In the genomic region with DNA sequence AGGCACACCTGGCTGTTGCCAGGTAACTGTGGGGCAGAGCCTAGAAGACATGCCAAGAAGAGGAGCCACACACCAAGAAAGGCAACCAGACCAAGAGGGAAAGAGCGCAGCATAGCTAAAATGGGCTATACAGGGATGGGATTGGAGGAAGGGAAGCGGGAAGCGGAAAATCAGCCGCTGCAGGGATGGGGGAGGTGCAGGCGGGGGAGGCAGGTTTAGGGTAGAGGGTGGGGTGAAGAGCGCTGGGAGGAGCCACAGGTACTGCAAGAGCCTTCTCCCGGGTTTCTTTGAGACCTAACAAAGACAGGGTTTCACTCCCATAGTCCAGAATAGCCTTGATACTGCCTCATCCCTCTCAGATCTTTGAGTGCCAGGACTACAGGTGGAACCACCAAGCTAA, we compare ENCODE assay signal across 9 mouse cellular contexts. TPM values are rescaled to one million over a fixed set of nuclear protein-coding genes. Genes with fewer than 3 reads are reported as not detected.
DNase-seq lines count a peak whose midpoint lies in the region; ATAC-seq lines count a peak whose summit lies in the region.
"Had no signal": no experiment of that assay in that cellular context is flagged by ENCODE, and none has a peak within 500 bp of the region (broad histone marks: within the 10 kb centered on the region; RNA-seq: fewer than 3 reads in every experiment).

No protein-coding gene starts in this region.

- H3K27me3 ChIP-seq in lung, embryonic 15.5 days, result no peaks in the 10 kb centered on the region

- no peaks in the 10 kb centered on the region for H3K9me3 ChIP-seq in lung, embryonic 15.5 days

- no peak overlapping the region for H3K9ac ChIP-seq in lung, embryonic 15.5 days

- H3K27ac ChIP-seq in lung, embryonic 15.5 days, result peak overlapping the region; percentile 64; the same call in 1 of the 2 replicates
- H3K27ac ChIP-seq: macrophage had no signal

- peak overlapping the region; percentile 41 for H3K4me2 ChIP-seq in lung, embryonic 15.5 days

- peaks cover 14% of the 10 kb centered on the region for H3K4me1 ChIP-seq in lung, embryonic 15.5 days

- no peak overlapping the region for H3K4me3 ChIP-seq in lung, embryonic 15.5 days

- no peak for ATAC-seq in lung, embryonic 15.5 days (ENCODE audit: borderline replicate concordance, extremely low read depth, low FRiP score, low TSS enrichment)

- WGBS in lung, embryonic 15.5 days, result 10% methylated on average over 7 of the region's 7 CpGs

- DNase-seq in embryo, embryonic 10.5 days (ENCODE audit: low spot score), result peak; percentile 12
- DNase-seq in embryo, embryonic 10 days (ENCODE audit: low spot score), result no peak
- peak; percentile 35 for DNase-seq in ovary, postnatal 36 days (ENCODE audit: low spot score)
- no peak for DNase-seq in ovary, adult 18-20 months (ENCODE audit: low spot score)
- no peak for DNase-seq in gastrocnemius, adult 18-20 months (ENCODE audit: low spot score)
- no peak for DNase-seq in cerebellum, postnatal 4 days (ENCODE audit: low spot score in 2 of 2)
- DNase-seq in cerebellum, postnatal 36 days, result no peak

- no peaks in the 10 kb centered on the region for H3K36me3 ChIP-seq in lung, embryonic 15.5 days

RNA-seq across cellular contexts. Expression of a gene that starts 22.4 kb away (rescaled TPM):
- 570 and 583 TPM in 2 replicates for polyA plus RNA-seq in lung, embryonic 15.5 days (2015; fragmentation: Nextera tagmentation; extraction: Ambion mirVana)
- total RNA-seq in gastrocnemius, adult 18-20 months (2021), result 10 to 100 TPM; 83.3 to 89.2 TPM

RNA-seq across cellular contexts. Expression of a gene that starts 45.6 kb away (rescaled TPM):
- 0.39 and 1.1 TPM in 2 replicates for polyA plus RNA-seq in lung, embryonic 15.5 days (2015; fragmentation: Nextera tagmentation; extraction: Ambion mirVana)
- under 1 TPM in 1 of 2 experiments, not detected in 1; 0.21 TPM for total RNA-seq in gastrocnemius, adult 18-20 months (2021)
- polyA plus RNA-seq: macrophage had no signal

Comparison
In these comparisons a context has a peak if more than half of its experiments do, and no peak if none do; other contexts are left out.
1. DNase-seq: peak in embryo, embryonic 10.5 days (single experiment) and ovary, postnatal 36 days (single experiment); none in embryo, embryonic 10 days (single experiment), ovary, adult 18-20 months (single experiment), gastrocnemius, adult 18-20 months (single experiment), cerebellum, postnatal 4 days (0 of 2) and cerebellum, postnatal 36 days (0 of 2).